Mouse (Mus musculus): Measurements from ENCODE around the gene Vsir. TPM values are rescaled to one million over a fixed set of nuclear protein-coding genes. Genes with fewer than 3 reads are reported as not detected.

Vsir gene
- total RNA-seq, 2 experiments from 2014 or later = 23.9 to 26.0 TPM

- DNase-seq (ENCODE audit: low spot score in 2 of 2) = no peak
Measured at GRCm38 (mm10) chr10:60353241-60354002, 6.8 kb downstream of the Vsir start.

GRCm38 (mm10) chr10:60354003-60354325 is 7.3 kb downstream of the Vsir start:
- no peak for DNase-seq (ENCODE audit: low spot score in 2 of 2)

GRCm38 (mm10) chr10:60354881-60355677 is 8.4 kb downstream of the Vsir start:
- DNase-seq (ENCODE audit: low spot score in 2 of 2) = no peak

- no peak for DNase-seq (ENCODE audit: low spot score in 2 of 2)
Measured at GRCm38 (mm10) chr10:60357441-60357840, 10.8 kb downstream of the Vsir start.

GRCm38 (mm10) chr10:60357901-60358300 is 11.2 kb downstream of the Vsir start:
- no peak for DNase-seq (ENCODE audit: low spot score in 2 of 2)

- no peak for DNase-seq (ENCODE audit: low spot score in 2 of 2)
Measured at GRCm38 (mm10) chr10:60358776-60359175, 12.1 kb downstream of the Vsir start.

GRCm38 (mm10) chr10:60361615-60362309 is 15.1 kb downstream of the Vsir start:
- DNase-seq (ENCODE audit: low spot score in 2 of 2) = no peak

- no peak for DNase-seq (ENCODE audit: low spot score in 2 of 2)
Measured at GRCm38 (mm10) chr10:60362310-60362628, 15.6 kb downstream of the Vsir start.

- DNase-seq (ENCODE audit: low spot score in 2 of 2) = no peak
Measured at GRCm38 (mm10) chr10:60363426-60363825, 16.8 kb downstream of the Vsir start.

- no peak for DNase-seq (ENCODE audit: low spot score in 2 of 2)
Measured at GRCm38 (mm10) chr10:60367145-60367544, 20.5 kb downstream of the Vsir start.

- no peak for DNase-seq (ENCODE audit: low spot score in 2 of 2)
Measured at GRCm38 (mm10) chr10:60367904-60368303, 21.3 kb downstream of the Vsir start.

GRCm38 (mm10) chr10:60369405-60369804 is 22.8 kb downstream of the Vsir start:
- DNase-seq (ENCODE audit: low spot score in 2 of 2) = no peak

- DNase-seq (ENCODE audit: low spot score in 2 of 2) = peak; percentile 50 to 57
Measured at GRCm38 (mm10) chr10:60370098-60370497, 23.4 kb downstream of the Vsir start.

GRCm38 (mm10) chr10:60370601-60371061 is 24.0 kb downstream of the Vsir start:
- DNase-seq (ENCODE audit: low spot score in 2 of 2) = no peak

GRCm38 (mm10) chr10:60371596-60372386 is 25.1 kb downstream of the Vsir start:
- DNase-seq (ENCODE audit: low spot score in 2 of 2) = no peak

- no peak for DNase-seq (ENCODE audit: low spot score in 2 of 2)
Measured at GRCm38 (mm10) chr10:60373543-60373936, 26.9 kb downstream of the Vsir start.

- DNase-seq (ENCODE audit: low spot score in 2 of 2) = peak in 1 of 2 experiments; percentile 27
Measured at GRCm38 (mm10) chr10:60373937-60374578, 27.4 kb downstream of the Vsir start.

GRCm38 (mm10) chr10:60376704-60377103 is 30.1 kb downstream of the Vsir start:
- no peak for DNase-seq (ENCODE audit: low spot score in 2 of 2)

- DNase-seq (ENCODE audit: low spot score in 2 of 2) = no peak
Measured at GRCm38 (mm10) chr10:60379419-60379957, 32.8 kb downstream of the Vsir start.

GRCm38 (mm10) chr10:60380229-60380628 is 33.6 kb downstream of the Vsir start:
- DNase-seq (ENCODE audit: low spot score in 2 of 2) = no peak
